Mouse (Mus musculus) C2C12 (cell line): ENCODE measurements around the gene Rfx7. TPM values are rescaled to one million over a fixed set of nuclear protein-coding genes. Genes with fewer than 3 reads are reported as not detected.

ENCODE experiments used
- H3K27me3 ChIP-seq: one replicate; pipeline ENCODE4 v1.6.1; 2011; ENCODE audit not compliant: control insufficient read depth, insufficient read depth, insufficient read length
- H3K36me3 ChIP-seq: one replicate; pipeline ENCODE4 v1.6.1; 2011; ENCODE audit not compliant: control insufficient read depth, insufficient read depth
- H3K4me3 ChIP-seq: one replicate; pipeline ENCODE4 v1.5.1; 2011; ENCODE audit warnings: mild to moderate bottlenecking, control low read depth; ENCODE audit not compliant: poor library complexity, insufficient read depth, severe bottlenecking
- H3K79me2 ChIP-seq: one replicate; pipeline ENCODE4 v1.6.1; 2011; ENCODE audit not compliant: control insufficient read depth, insufficient read depth
- H3K79me3 ChIP-seq: one replicate; pipeline ENCODE4 v1.6.1; 2011; ENCODE audit warnings: low read depth, control low read depth
- H3ac ChIP-seq: one replicate; pipeline ENCODE3; 2011; ENCODE audit warnings: low read depth; ENCODE audit not compliant: control insufficient read depth, insufficient read length
- CEBPB ChIP-seq: IDR thresholded peaks from one replicate; pipeline ENCODE4 v1.6.1; 2011; ENCODE audit warnings: low read depth, mild to moderate bottlenecking, control low read depth, moderate library complexity
- CTCF ChIP-seq: IDR thresholded peaks from one replicate; pipeline ENCODE4 v1.5.1; 2011; ENCODE audit not compliant: control insufficient read depth, insufficient read depth, insufficient read length
- FOSL1 ChIP-seq: IDR thresholded peaks from one replicate; pipeline ENCODE4 v1.8.0; 2011; ENCODE audit warnings: mild to moderate bottlenecking, low read length; ENCODE audit not compliant: poor library complexity, insufficient read depth, severe bottlenecking
- MAX ChIP-seq: IDR thresholded peaks from one replicate; pipeline ENCODE4 v1.6.1; 2011; ENCODE audit warnings: mild to moderate bottlenecking, control low read depth
- MYOD1 ChIP-seq: IDR thresholded peaks from one replicate; pipeline ENCODE4 v1.6.1; 2011; ENCODE audit warnings: low read depth; ENCODE audit not compliant: control insufficient read depth, insufficient read length
- MYOG ChIP-seq: IDR thresholded peaks from one replicate; pipeline ENCODE4 v1.6.1; 2011; ENCODE audit not compliant: control insufficient read depth, insufficient read length; ENCODE audit errors: extremely low read depth
- USF1 ChIP-seq: IDR thresholded peaks from one replicate; pipeline ENCODE4 v1.6.1; 2011; ENCODE audit warnings: low read depth, mild to moderate bottlenecking, control low read depth, moderate library complexity
- polyA plus RNA-seq: library from polyadenylated mRNA; unstranded; fragments of >200 nt; fragmentation: generic; extraction: Trizol; gene quantifications from one replicate; pipeline ENCODE4 v1.2.1, GENCODE M21; 2012; ENCODE audit warnings: missing spikeins

Rfx7 gene
- polyA plus RNA-seq, 1 experiment: 3.9 TPM

- H3K79me2 ChIP-seq: no peaks in the 10 kb centered on the region
- no peaks in the 10 kb centered on the region for H3K27me3 ChIP-seq
- no peaks in the 10 kb centered on the region for H3K36me3 ChIP-seq
- H3K79me3 ChIP-seq: no peaks in the 10 kb centered on the region
- TF ChIP-seq CTCF (no peak), MAX (no peak), MYOG (no peak), CEBPB (no peak), FOSL1 (no peak), MYOD1 (no peak), USF1 (no peak)
- H3ac ChIP-seq: no peak overlapping the region
- H3K4me3 ChIP-seq: no peak overlapping the region
Measured at GRCm38 (mm10) chr9:72519246-72519645, 12.8 kb upstream of the Rfx7 start.

- Histone ChIP-seq H3K4me3 (no peak overlapping the region), H3K27me3 (no peaks in the 10 kb centered on the region), H3K79me3 (no peaks in the 10 kb centered on the region), H3K79me2 (no peaks in the 10 kb centered on the region), H3ac (no peak overlapping the region), H3K36me3 (no peaks in the 10 kb centered on the region)
- no peak for TF ChIP-seq MAX
- TF ChIP-seq FOSL1: no peak
- TF ChIP-seq MYOG: no peak
- no peak for TF ChIP-seq USF1
- TF ChIP-seq CEBPB: no peak
- no peak for TF ChIP-seq MYOD1
- no peak for TF ChIP-seq CTCF
Measured at GRCm38 (mm10) chr9:72520849-72521248, 11.2 kb upstream of the Rfx7 start.

GRCm38 (mm10) chr9:72526091-72526490 is 5.9 kb upstream of the Rfx7 start:
- TF ChIP-seq MYOG: no peak
- no peak for TF ChIP-seq MAX
- no peak for TF ChIP-seq USF1
- no peak for TF ChIP-seq CEBPB
- no peak for TF ChIP-seq CTCF
- TF ChIP-seq FOSL1: no peak
- no peak for TF ChIP-seq MYOD1

GRCm38 (mm10) chr9:72530237-72530636 is 1.8 kb upstream of the Rfx7 start:
- Histone ChIP-seq H3K27me3 (no peaks in the 10 kb centered on the region), H3ac (no peak overlapping the region), H3K36me3 (no peaks in the 10 kb centered on the region), H3K79me2 (peaks cover 31% of the 10 kb centered on the region), H3K4me3 (no peak overlapping the region), H3K79me3 (peaks cover 23% of the 10 kb centered on the region)
- TF ChIP-seq CEBPB: no peak
- no peak for TF ChIP-seq FOSL1
- peak; percentile 68 for TF ChIP-seq MAX
- TF ChIP-seq CTCF: peak; percentile 98

More at GRCm38 (mm10) chr9:72526091-72526490, 5.9 kb upstream of the Rfx7 start:
- Histone ChIP-seq H3K36me3 (no peaks in the 10 kb centered on the region), H3K79me2 (no peaks in the 10 kb centered on the region), H3K27me3 (no peaks in the 10 kb centered on the region), H3K79me3 (no peaks in the 10 kb centered on the region), H3ac (no peak overlapping the region), H3K4me3 (no peak overlapping the region)

- H3K79me3 ChIP-seq: peaks cover 25% of the 10 kb centered on the region
- no peaks in the 10 kb centered on the region for H3K36me3 ChIP-seq
- TF ChIP-seq CEBPB: no peak
- no peak for TF ChIP-seq MYOD1
- TF ChIP-seq CTCF: no peak
- no peak for TF ChIP-seq MAX
- TF ChIP-seq FOSL1: no peak
- TF ChIP-seq MYOG: no peak
- no peak for TF ChIP-seq USF1
- H3K79me2 ChIP-seq: peaks cover 37% of the 10 kb centered on the region
- no peak overlapping the region for H3K4me3 ChIP-seq
- no peaks in the 10 kb centered on the region for H3K27me3 ChIP-seq
- H3ac ChIP-seq: no peak overlapping the region
Measured at GRCm38 (mm10) chr9:72530824-72531223, 1.2 kb upstream of the Rfx7 start.

GRCm38 (mm10) chr9:72531291-72531995 is 597 bp upstream of the Rfx7 start:
- Histone ChIP-seq H3ac (peak overlapping the region; percentile 12), H3K4me3 (peak overlapping the region; percentile 66), H3K36me3 (no peaks in the 10 kb centered on the region), H3K79me2 (peaks cover 43% of the 10 kb centered on the region), H3K79me3 (peaks cover 30% of the 10 kb centered on the region), H3K27me3 (no peaks in the 10 kb centered on the region)
- peak; percentile 3 for TF ChIP-seq MAX
- TF ChIP-seq CTCF: no peak
